Mouse (Mus musculus) megakaryocyte, embryonic 14.5 days (primary cell): Measurements from ENCODE around the gene Mrpl36.

Experiments
- FLI1 ChIP-seq: IDR thresholded peaks from 2 replicates; pipeline ENCODE4 v1.6.1; 2012; ENCODE audit warnings: low read length, inconsistent platforms, mixed read lengths
- GATA1 ChIP-seq: IDR thresholded peaks from 3 replicates; pipeline ENCODE4 v1.6.1; 2012; ENCODE audit warnings: mixed read lengths, low read length, inconsistent platforms, borderline replicate concordance

GRCm38 (mm10) chr13:73305398-73306084 is 22.8 kb upstream of the Mrpl36 start:
- no peak for TF ChIP-seq GATA1
- no peak for TF ChIP-seq FLI1
